Mouse (Mus musculus) ES-Bruce4 (cell line): ENCODE data around the gene Cd34.

Experiments
- CTCF ChIP-seq: IDR thresholded peaks from one replicate; pipeline ENCODE4 v1.8.1; 2011; ENCODE audit warnings: low read depth, low read length
- POLR2A ChIP-seq: IDR thresholded peaks from one replicate; pipeline ENCODE4 v1.8.1; 2011; ENCODE audit warnings: low read length; ENCODE audit not compliant: insufficient read depth

- TF ChIP-seq CTCF (no peak), POLR2A (no peak)
Measured at GRCm38 (mm10) chr1:194925753-194926350, 12.8 kb upstream of the Cd34 start.
